Mouse (Mus musculus): ENCODE results near the gene Gpc6. TPM values are rescaled to one million over a fixed set of nuclear protein-coding genes. Genes with fewer than 3 reads are reported as not detected.
A peak's percentile ranks its signal among the peaks of the same experiment; 100 is the strongest.

The Gpc6 gene
- polyA plus RNA-seq, 2 experiments: 26.1 to 39.5 TPM

- no peak for TF ChIP-seq POLR2A (IDR thresholded peaks at IDR 0.05; ENCODE audit: borderline replicate concordance, extremely low read depth, insufficient read depth, insufficient read length)
- no peak for ATAC-seq (ENCODE audit: low FRiP score, low read depth)
These were observed 379.6 kb downstream of the Gpc6 start for GRCm38 (mm10) chr14:117304723-117305010.

GRCm38 (mm10) chr14:117309997-117310520 is 384.9 kb downstream of the Gpc6 start:
- Histone ChIP-seq H3K4me1 (ENCODE audit: control insufficient read depth, insufficient read depth, low read length) (no peaks in the 10 kb centered on the region), H3K36me3 (ENCODE audit: control insufficient read depth, insufficient read depth, low read length) (no peaks in the 10 kb centered on the region), H3K9me3 (ENCODE audit: control insufficient read depth, low read length) (no peaks in the 10 kb centered on the region), H3K4me3 (replicated peaks; ENCODE audit: low read length) (no peak overlapping the region), H3K27me3 (ENCODE audit: control insufficient read depth, insufficient read depth, low read length) (no peaks in the 10 kb centered on the region), H3K4me2 (replicated peaks; ENCODE audit: low read depth, low read length, severe bottlenecking) (no peak overlapping the region), H3K27ac (replicated peaks; ENCODE audit: low read depth, low read length) (no peak overlapping the region), H3K9ac (ENCODE audit: low read depth, low read length, severe bottlenecking) (no peak overlapping the region)
- 82% methylated on average over 3 of the region's 3 CpGs for WGBS
- no peak for DNase-seq (ENCODE audit: low spot score)
- no peak for ATAC-seq (ENCODE audit: low FRiP score, low read depth)
- no peak for TF ChIP-seq POLR2A (IDR thresholded peaks at IDR 0.05; ENCODE audit: borderline replicate concordance, extremely low read depth, insufficient read depth, insufficient read length)

More at GRCm38 (mm10) chr14:117304723-117305010, 379.6 kb downstream of the Gpc6 start:
- no peak overlapping the region for H3K4me2 ChIP-seq (replicated peaks; ENCODE audit: low read depth, low read length, severe bottlenecking)
- no peak for DNase-seq (ENCODE audit: low spot score)
- no peaks in the 10 kb centered on the region for H3K27me3 ChIP-seq (ENCODE audit: control insufficient read depth, insufficient read depth, low read length)
- 83% methylated on average over 2 of the region's 2 CpGs for WGBS
- no peak overlapping the region for H3K4me3 ChIP-seq (replicated peaks; ENCODE audit: low read length)
- no peaks in the 10 kb centered on the region for H3K36me3 ChIP-seq (ENCODE audit: control insufficient read depth, insufficient read depth, low read length)
- no peak overlapping the region for H3K9ac ChIP-seq (ENCODE audit: low read depth, low read length, severe bottlenecking)
- H3K27ac ChIP-seq (replicated peaks; ENCODE audit: low read depth, low read length): no peak overlapping the region
- no peaks in the 10 kb centered on the region for H3K4me1 ChIP-seq (ENCODE audit: control insufficient read depth, insufficient read depth, low read length)
- H3K9me3 ChIP-seq (ENCODE audit: control insufficient read depth, low read length): no peaks in the 10 kb centered on the region

GRCm38 (mm10) chr14:117324214-117324613 is 399.1 kb downstream of the Gpc6 start:
- Histone ChIP-seq H3K4me3 (replicated peaks; ENCODE audit: low read length) (no peak overlapping the region), H3K27me3 (ENCODE audit: control insufficient read depth, insufficient read depth, low read length) (no peaks in the 10 kb centered on the region), H3K4me1 (ENCODE audit: control insufficient read depth, insufficient read depth, low read length) (no peaks in the 10 kb centered on the region), H3K27ac (replicated peaks; ENCODE audit: low read depth, low read length) (no peak overlapping the region), H3K9ac (ENCODE audit: low read depth, low read length, severe bottlenecking) (no peak overlapping the region), H3K4me2 (replicated peaks; ENCODE audit: low read depth, low read length, severe bottlenecking) (no peak overlapping the region), H3K36me3 (ENCODE audit: control insufficient read depth, insufficient read depth, low read length) (no peaks in the 10 kb centered on the region), H3K9me3 (ENCODE audit: control insufficient read depth, low read length) (no peaks in the 10 kb centered on the region)
- WGBS: 93% methylated on average over 2 of the region's 2 CpGs
- TF ChIP-seq POLR2A (IDR thresholded peaks at IDR 0.05; ENCODE audit: borderline replicate concordance, extremely low read depth, insufficient read depth, insufficient read length): no peak
- ATAC-seq (ENCODE audit: low FRiP score, low read depth): no peak
- no peak for DNase-seq (ENCODE audit: low spot score)

- Histone ChIP-seq H3K4me1 (ENCODE audit: control insufficient read depth, insufficient read depth, low read length) (0 out of 2 replicates have a peak, but pooled peaks cover 2% of the 10 kb centered on the region), H3K9ac (ENCODE audit: low read depth, low read length, severe bottlenecking) (no peak overlapping the region), H3K36me3 (ENCODE audit: control insufficient read depth, insufficient read depth, low read length) (no peaks in the 10 kb centered on the region), H3K9me3 (ENCODE audit: control insufficient read depth, low read length) (no peaks in the 10 kb centered on the region), H3K4me3 (replicated peaks; ENCODE audit: low read length) (no peak overlapping the region), H3K27me3 (ENCODE audit: control insufficient read depth, insufficient read depth, low read length) (no peaks in the 10 kb centered on the region), H3K4me2 (replicated peaks; ENCODE audit: low read depth, low read length, severe bottlenecking) (no peak overlapping the region), H3K27ac (replicated peaks; ENCODE audit: low read depth, low read length) (no peak overlapping the region)
- 17% methylated on average over 1 of the region's 1 CpGs for WGBS
- ATAC-seq (ENCODE audit: low FRiP score, low read depth) (no peak), DNase-seq (ENCODE audit: low spot score) (no peak)
- no peak for TF ChIP-seq POLR2A (IDR thresholded peaks at IDR 0.05; ENCODE audit: borderline replicate concordance, extremely low read depth, insufficient read depth, insufficient read length)
These were observed 407.1 kb downstream of the Gpc6 start for GRCm38 (mm10) chr14:117332256-117332655.

GRCm38 (mm10) chr14:117337271-117337670 is 412.2 kb downstream of the Gpc6 start:
- Histone ChIP-seq H3K4me2 (replicated peaks; ENCODE audit: low read depth, low read length, severe bottlenecking) (no peak overlapping the region), H3K27me3 (ENCODE audit: control insufficient read depth, insufficient read depth, low read length) (no peaks in the 10 kb centered on the region), H3K27ac (replicated peaks; ENCODE audit: low read depth, low read length) (no peak overlapping the region), H3K9ac (ENCODE audit: low read depth, low read length, severe bottlenecking) (no peak overlapping the region), H3K36me3 (ENCODE audit: control insufficient read depth, insufficient read depth, low read length) (no peaks in the 10 kb centered on the region), H3K4me1 (ENCODE audit: control insufficient read depth, insufficient read depth, low read length) (0 out of 2 replicates have a peak, but pooled peaks cover 3% of the 10 kb centered on the region), H3K9me3 (ENCODE audit: control insufficient read depth, low read length) (no peaks in the 10 kb centered on the region), H3K4me3 (replicated peaks; ENCODE audit: low read length) (no peak overlapping the region)
- 34% methylated on average over 1 of the region's 1 CpGs for WGBS
- TF ChIP-seq POLR2A (IDR thresholded peaks at IDR 0.05; ENCODE audit: borderline replicate concordance, extremely low read depth, insufficient read depth, insufficient read length): no peak
- DNase-seq (ENCODE audit: low spot score) (no peak), ATAC-seq (ENCODE audit: low FRiP score, low read depth) (no peak)

GRCm38 (mm10) chr14:117340549-117340948 is 415.4 kb downstream of the Gpc6 start:
- H3K36me3 ChIP-seq (ENCODE audit: control insufficient read depth, insufficient read depth, low read length): no peaks in the 10 kb centered on the region
- no peak overlapping the region for H3K4me3 ChIP-seq (replicated peaks; ENCODE audit: low read length)
- no peaks in the 10 kb centered on the region for H3K27me3 ChIP-seq (ENCODE audit: control insufficient read depth, insufficient read depth, low read length)
- 0 out of 2 replicates have a peak, but pooled peaks cover 3% of the 10 kb centered on the region for H3K4me1 ChIP-seq (ENCODE audit: control insufficient read depth, insufficient read depth, low read length)
- no peaks in the 10 kb centered on the region for H3K9me3 ChIP-seq (ENCODE audit: control insufficient read depth, low read length)
- TF ChIP-seq POLR2A (IDR thresholded peaks at IDR 0.05; ENCODE audit: borderline replicate concordance, extremely low read depth, insufficient read depth, insufficient read length): no peak
- WGBS: 16% methylated on average over 4 of the region's 4 CpGs
- peak; percentile 22 for DNase-seq (ENCODE audit: low spot score)
- no peak for ATAC-seq (ENCODE audit: low FRiP score, low read depth)
- H3K27ac ChIP-seq (replicated peaks; ENCODE audit: low read depth, low read length): no peak overlapping the region
- H3K4me2 ChIP-seq (replicated peaks; ENCODE audit: low read depth, low read length, severe bottlenecking): no peak overlapping the region
- no peak overlapping the region for H3K9ac ChIP-seq (ENCODE audit: low read depth, low read length, severe bottlenecking)

Measured in limb, embryonic 14.5 days (tissue).